Mouse (Mus musculus): Measurements from ENCODE around the gene Ppp4r1. TPM values are rescaled to one million over a fixed set of nuclear protein-coding genes. Genes with fewer than 3 reads are reported as not detected.

Gene Ppp4r1
- total and polyA plus RNA-seq, 3 experiments = 21.8 to 313 (median 34.3) TPM

DNA sequence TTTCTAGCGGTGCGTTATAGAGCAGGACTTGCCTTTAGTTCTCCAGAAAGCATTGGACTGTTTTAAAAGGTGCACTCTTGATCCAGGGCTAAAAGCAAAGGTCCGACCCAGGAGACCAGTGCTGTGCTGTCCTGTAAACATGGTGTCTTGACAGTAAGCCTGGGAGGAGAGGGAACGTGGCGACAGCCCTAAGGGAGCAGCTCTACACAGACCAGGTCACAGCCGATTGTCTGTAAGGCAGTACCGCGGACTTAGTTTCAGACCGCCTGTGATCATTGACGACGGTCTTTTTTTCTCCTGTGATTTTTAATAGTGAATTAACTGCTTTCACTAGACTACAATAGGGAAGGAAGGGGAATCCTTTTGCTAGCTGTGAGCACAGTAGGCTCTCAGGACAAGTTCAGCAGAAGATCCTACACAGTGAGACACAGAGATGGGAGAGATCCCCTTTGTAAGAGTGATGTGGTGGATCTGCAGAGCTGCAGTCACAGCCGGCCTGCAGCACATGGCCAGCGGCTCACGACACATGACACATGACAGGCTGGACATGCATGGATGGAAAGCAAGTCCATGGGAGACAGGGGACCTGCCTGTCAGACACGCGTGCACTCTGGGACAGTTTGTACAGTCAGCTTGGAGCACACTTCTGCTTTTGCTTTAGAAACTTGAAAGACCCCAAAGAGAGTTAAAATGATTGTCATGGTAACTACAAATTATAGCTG, 44.9 kb downstream of the Ppp4r1 start:
- no peaks in the 10 kb centered on the region for H3K9me3 ChIP-seq (replicated peaks; ENCODE audit: insufficient read depth, low read length)
- no peak overlapping the region for H3K4me3 ChIP-seq (ENCODE audit: control insufficient read depth in 1 of 2, insufficient read depth in 1 of 2, low read depth in 2 of 2, low read length in 2 of 2)
- H3K4me1 ChIP-seq (ENCODE audit: control insufficient read depth in 1 of 2, insufficient read depth in 2 of 2, low read length in 2 of 2) = no peaks in the 10 kb centered on the region
- TF ChIP-seq MYC (IDR thresholded peaks at IDR 0.05; ENCODE audit: low read depth, low read length) (no peak), MAZ (IDR thresholded peaks at IDR 0.05; ENCODE audit: low read depth, low read length) (no peak), ZC3H11A (IDR thresholded peaks at IDR 0.05; ENCODE audit: low read depth, low read length) (no peak), NRF1 (IDR thresholded peaks at IDR 0.05; ENCODE audit: insufficient read depth, low read depth, low read length, poor library complexity, severe bottlenecking) (no peak), POLR2A (IDR thresholded peaks at IDR 0.05; ENCODE audit: control insufficient read depth in 1 of 2, insufficient read depth in 1 of 2, low read depth in 1 of 2, low read length in 2 of 2, poor library complexity in 1 of 2) (no peak), MEF2A (IDR thresholded peaks at IDR 0.05; ENCODE audit: extremely low read depth, insufficient replicate concordance, low read depth, low read length, poor library complexity, severe bottlenecking) (no peak)
- no peaks in the 10 kb centered on the region for H3K27me3 ChIP-seq (ENCODE audit: control insufficient read depth in 1 of 2, insufficient read depth in 2 of 2, low read length in 2 of 2)
- H3K9ac ChIP-seq (ENCODE audit: control insufficient read depth, low read depth, low read length, poor library complexity, severe bottlenecking) = no peak overlapping the region
- H3K27ac ChIP-seq (ENCODE audit: control insufficient read depth, low read depth, low read length) = no peak overlapping the region
- peaks cover 0 to 24% of the 10 kb centered on the region in 2 experiments; a peak in 2 of 4 replicates for H3K36me3 ChIP-seq (ENCODE audit: control insufficient read depth in 1 of 2, insufficient read depth in 2 of 2, low read length in 2 of 2)
- no peak for DNase-seq (ENCODE audit: low read depth, low spot score)
- no peaks in the 10 kb centered on the region for H3K79me2 ChIP-seq (ENCODE audit: control insufficient read depth, insufficient read depth, low read length, poor library complexity)

DNA sequence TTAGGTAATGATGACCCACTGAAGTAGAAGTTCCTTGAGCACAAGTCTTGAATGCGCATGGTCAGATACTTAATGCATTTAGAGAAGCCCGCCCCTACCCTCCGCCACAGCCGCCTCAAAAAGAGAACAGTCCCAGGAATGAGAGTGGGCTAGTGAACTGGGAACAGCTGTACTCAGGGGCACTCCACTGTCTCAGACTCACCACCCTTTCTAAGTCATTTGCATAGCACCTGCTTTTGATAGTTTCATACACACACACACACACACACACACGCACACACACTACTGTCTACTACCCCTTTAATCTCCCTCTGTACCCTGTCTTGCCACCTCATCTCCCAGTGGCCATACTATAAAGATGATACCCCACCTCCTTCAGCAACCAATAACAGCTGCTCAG, 45.5 kb downstream of the Ppp4r1 start:
- Histone ChIP-seq H3K9ac (ENCODE audit: control insufficient read depth, low read depth, low read length, poor library complexity, severe bottlenecking) (no peak overlapping the region), H3K27ac (ENCODE audit: control insufficient read depth, low read depth, low read length) (no peak overlapping the region), H3K36me3 (ENCODE audit: control insufficient read depth in 1 of 2, insufficient read depth in 2 of 2, low read length in 2 of 2) (peaks cover 0 to 24% of the 10 kb centered on the region in 2 experiments; a peak in 2 of 4 replicates), H3K27me3 (ENCODE audit: control insufficient read depth in 1 of 2, insufficient read depth in 2 of 2, low read length in 2 of 2) (no peaks in the 10 kb centered on the region), H3K9me3 (replicated peaks; ENCODE audit: insufficient read depth, low read length) (no peaks in the 10 kb centered on the region), H3K4me1 (ENCODE audit: control insufficient read depth in 1 of 2, insufficient read depth in 2 of 2, low read length in 2 of 2) (no peaks in the 10 kb centered on the region), H3K4me3 (ENCODE audit: control insufficient read depth in 1 of 2, insufficient read depth in 1 of 2, low read depth in 2 of 2, low read length in 2 of 2) (no peak overlapping the region), H3K79me2 (ENCODE audit: control insufficient read depth, insufficient read depth, low read length, poor library complexity) (no peaks in the 10 kb centered on the region)
- DNase-seq (ENCODE audit: low read depth, low spot score) = no peak
- TF ChIP-seq NELFE (IDR thresholded peaks at IDR 0.05; ENCODE audit: low read depth, low read length) = no peak
- no peak for TF ChIP-seq BHLHE40 (IDR thresholded peaks at IDR 0.05; ENCODE audit: borderline replicate concordance, low read depth, low read length)
- TF ChIP-seq POLR2AphosphoS2 (IDR thresholded peaks at IDR 0.05; ENCODE audit: low read length) = no peak
- TF ChIP-seq MEF2A (IDR thresholded peaks at IDR 0.05; ENCODE audit: extremely low read depth, insufficient replicate concordance, low read depth, low read length, poor library complexity, severe bottlenecking) = no peak
- TF ChIP-seq MAZ (IDR thresholded peaks at IDR 0.05; ENCODE audit: low read depth, low read length) = no peak
- TF ChIP-seq TAL1 (IDR thresholded peaks at IDR 0.05; ENCODE audit: low read length) = no peak
- no peak for TF ChIP-seq RCOR1 (IDR thresholded peaks at IDR 0.05; ENCODE audit: low read depth, low read length)
- TF ChIP-seq GABPA (IDR thresholded peaks at IDR 0.05; ENCODE audit: low read depth, low read length) = no peak
- TF ChIP-seq HCFC1 (IDR thresholded peaks at IDR 0.05; ENCODE audit: low read depth, low read length) = no peak
- TF ChIP-seq CHD2 (IDR thresholded peaks at IDR 0.05; ENCODE audit: low read length) = no peak
- no peak for TF ChIP-seq NRF1 (IDR thresholded peaks at IDR 0.05; ENCODE audit: insufficient read depth, low read depth, low read length, poor library complexity, severe bottlenecking)
- TF ChIP-seq MYC (IDR thresholded peaks at IDR 0.05; ENCODE audit: low read depth, low read length) = no peak

Measured in MEL (cell line).